Mouse (Mus musculus): ENCODE measurements around the gene Gtf2h5. TPM values are rescaled to one million over a fixed set of nuclear protein-coding genes. Genes with fewer than 3 reads are reported as not detected.

The Gtf2h5 gene
- polyA plus RNA-seq, 1 experiment from 2014 or later = 139 TPM

GRCm38 (mm10) chr17:6083323-6083890 lies 3.8 kb downstream of the Gtf2h5 start:
- WGBS = 61% methylated on average over 5 of the region's 5 CpGs
- DNase-seq (ENCODE audit: low spot score) (peak; percentile 77), ATAC-seq (peak; percentile 15; the same call in 1 of the 2 replicates)
- no peaks in the 10 kb centered on the region for H3K27me3 ChIP-seq (replicated peaks; ENCODE audit: insufficient read depth, low read length)
- H3K36me3 ChIP-seq (ENCODE audit: insufficient read depth, low read length) = peaks cover 15% of the 10 kb centered on the region; the same call in 1 of the 2 replicates
- H3K4me3 ChIP-seq (ENCODE audit: low read depth, low read length) = no peak overlapping the region
- TF ChIP-seq EP300 (IDR thresholded peaks at IDR 0.05) (no peak), CTCF (IDR thresholded peaks at IDR 0.05) (no peak)
- H3K4me2 ChIP-seq (replicated peaks; ENCODE audit: low read depth, low read length) = no peak overlapping the region
- no peaks in the 10 kb centered on the region for H3K4me1 ChIP-seq (ENCODE audit: insufficient read depth, low read depth, low read length)
- no peak overlapping the region for H3K9ac ChIP-seq (replicated peaks; ENCODE audit: low read depth)
- no peaks in the 10 kb centered on the region for H3K9me3 ChIP-seq (ENCODE audit: low read length)
- H3K27ac ChIP-seq (ENCODE audit: low read length) = no peak overlapping the region

- DNase-seq (ENCODE audit: low spot score) (no peak), ATAC-seq (no peak)
- H3K36me3 ChIP-seq (ENCODE audit: insufficient read depth, low read length) = no peaks in the 10 kb centered on the region
- no peaks in the 10 kb centered on the region for H3K27me3 ChIP-seq (replicated peaks; ENCODE audit: insufficient read depth, low read length)
- no peaks in the 10 kb centered on the region for H3K9me3 ChIP-seq (ENCODE audit: low read length)
- TF ChIP-seq EP300 (IDR thresholded peaks at IDR 0.05) (no peak), CTCF (IDR thresholded peaks at IDR 0.05) (no peak)
- H3K4me3 ChIP-seq (ENCODE audit: low read depth, low read length) = no peak overlapping the region
- H3K27ac ChIP-seq (ENCODE audit: low read length) = no peak overlapping the region
- 66% methylated on average over 6 of the region's 6 CpGs for WGBS
- no peak overlapping the region for H3K9ac ChIP-seq (replicated peaks; ENCODE audit: low read depth)
- H3K4me1 ChIP-seq (ENCODE audit: insufficient read depth, low read depth, low read length) = no peaks in the 10 kb centered on the region
- H3K4me2 ChIP-seq (replicated peaks; ENCODE audit: low read depth, low read length) = no peak overlapping the region
Observed at GRCm38 (mm10) chr17:6091604-6092003, 12.0 kb downstream of the Gtf2h5 start.

- Histone ChIP-seq H3K9me3 (ENCODE audit: low read length) (no peaks in the 10 kb centered on the region), H3K4me2 (replicated peaks; ENCODE audit: low read depth, low read length) (no peak overlapping the region), H3K27me3 (replicated peaks; ENCODE audit: insufficient read depth, low read length) (no peaks in the 10 kb centered on the region), H3K27ac (ENCODE audit: low read length) (no peak overlapping the region), H3K36me3 (ENCODE audit: insufficient read depth, low read length) (no peaks in the 10 kb centered on the region), H3K4me3 (ENCODE audit: low read depth, low read length) (no peak overlapping the region), H3K4me1 (ENCODE audit: insufficient read depth, low read depth, low read length) (no peaks in the 10 kb centered on the region), H3K9ac (replicated peaks; ENCODE audit: low read depth) (no peak overlapping the region)
- no peak for DNase-seq (ENCODE audit: low spot score)
- TF ChIP-seq EP300 (IDR thresholded peaks at IDR 0.05) (no peak), CTCF (IDR thresholded peaks at IDR 0.05) (peak; percentile 27)
- ATAC-seq = no peak
Observed at GRCm38 (mm10) chr17:6095579-6095978, 16.0 kb downstream of the Gtf2h5 start.

- WGBS = 31% methylated on average over 4 of the region's 4 CpGs
- TF ChIP-seq CTCF (IDR thresholded peaks at IDR 0.05) (peak; percentile 85), EP300 (IDR thresholded peaks at IDR 0.05) (no peak)
- no peaks in the 10 kb centered on the region for H3K9me3 ChIP-seq (ENCODE audit: low read length)
- H3K27ac ChIP-seq (ENCODE audit: low read length) = no peak overlapping the region
- no peaks in the 10 kb centered on the region for H3K27me3 ChIP-seq (replicated peaks; ENCODE audit: insufficient read depth, low read length)
- peak; percentile 75 for DNase-seq (ENCODE audit: low spot score)
- H3K36me3 ChIP-seq (ENCODE audit: insufficient read depth, low read length) = no peaks in the 10 kb centered on the region
- no peaks in the 10 kb centered on the region for H3K4me1 ChIP-seq (ENCODE audit: insufficient read depth, low read depth, low read length)
- no peak overlapping the region for H3K9ac ChIP-seq (replicated peaks; ENCODE audit: low read depth)
- peak; percentile 53 for ATAC-seq
- no peak overlapping the region for H3K4me3 ChIP-seq (ENCODE audit: low read depth, low read length)
- no peak overlapping the region for H3K4me2 ChIP-seq (replicated peaks; ENCODE audit: low read depth, low read length)
Observed at GRCm38 (mm10) chr17:6097884-6098283, 18.3 kb downstream of the Gtf2h5 start.

GRCm38 (mm10) chr17:6102287-6102686 lies 22.7 kb downstream of the Gtf2h5 start:
- H3K9me3 ChIP-seq (ENCODE audit: low read length) = no peaks in the 10 kb centered on the region
- H3K4me1 ChIP-seq (ENCODE audit: insufficient read depth, low read depth, low read length) = no peaks in the 10 kb centered on the region
- TF ChIP-seq EP300 (IDR thresholded peaks at IDR 0.05) = no peak
- TF ChIP-seq CTCF (IDR thresholded peaks at IDR 0.05) = no peak
- ATAC-seq = no peak
- H3K4me3 ChIP-seq (ENCODE audit: low read depth, low read length) = no peak overlapping the region
- no peak overlapping the region for H3K4me2 ChIP-seq (replicated peaks; ENCODE audit: low read depth, low read length)
- H3K36me3 ChIP-seq (ENCODE audit: insufficient read depth, low read length) = no peaks in the 10 kb centered on the region
- no peak overlapping the region for H3K9ac ChIP-seq (replicated peaks; ENCODE audit: low read depth)
- 84% methylated on average over 3 of the region's 3 CpGs for WGBS
- no peak for DNase-seq (ENCODE audit: low spot score)
- H3K27ac ChIP-seq (ENCODE audit: low read length) = no peak overlapping the region
- H3K27me3 ChIP-seq (replicated peaks; ENCODE audit: insufficient read depth, low read length) = no peaks in the 10 kb centered on the region

- TF ChIP-seq EP300 (IDR thresholded peaks at IDR 0.05) = no peak
- no peak for TF ChIP-seq CTCF (IDR thresholded peaks at IDR 0.05)
- Histone ChIP-seq H3K4me2 (replicated peaks; ENCODE audit: low read depth, low read length) (no peak overlapping the region), H3K9me3 (ENCODE audit: low read length) (no peaks in the 10 kb centered on the region), H3K4me3 (ENCODE audit: low read depth, low read length) (no peak overlapping the region), H3K27ac (ENCODE audit: low read length) (no peak overlapping the region), H3K27me3 (replicated peaks; ENCODE audit: insufficient read depth, low read length) (no peaks in the 10 kb centered on the region), H3K4me1 (ENCODE audit: insufficient read depth, low read depth, low read length) (peaks cover 10% of the 10 kb centered on the region; the same call in 1 of the 2 replicates), H3K9ac (replicated peaks; ENCODE audit: low read depth) (no peak overlapping the region), H3K36me3 (ENCODE audit: insufficient read depth, low read length) (no peaks in the 10 kb centered on the region)
- no peak for DNase-seq (ENCODE audit: low spot score)
- no peak for ATAC-seq
- WGBS = 71% methylated on average over 6 of the region's 6 CpGs
Observed at GRCm38 (mm10) chr17:6103566-6103965, 24.0 kb downstream of the Gtf2h5 start.
